Mouse (Mus musculus) thymus, postnatal 4 days (tissue): ENCODE data around the gene Car5a.
A peak's percentile ranks its signal among the peaks of the same experiment; 100 is the strongest.

Experiments used
- DNase-seq: peaks from one replicate; pipeline ENCODE4 v3.0.0; 2021

The Car5a gene

GRCm38 (mm10) chr8:121905420-121905819 is 39.3 kb downstream of the Car5a start:
- no peak for DNase-seq

DNA sequence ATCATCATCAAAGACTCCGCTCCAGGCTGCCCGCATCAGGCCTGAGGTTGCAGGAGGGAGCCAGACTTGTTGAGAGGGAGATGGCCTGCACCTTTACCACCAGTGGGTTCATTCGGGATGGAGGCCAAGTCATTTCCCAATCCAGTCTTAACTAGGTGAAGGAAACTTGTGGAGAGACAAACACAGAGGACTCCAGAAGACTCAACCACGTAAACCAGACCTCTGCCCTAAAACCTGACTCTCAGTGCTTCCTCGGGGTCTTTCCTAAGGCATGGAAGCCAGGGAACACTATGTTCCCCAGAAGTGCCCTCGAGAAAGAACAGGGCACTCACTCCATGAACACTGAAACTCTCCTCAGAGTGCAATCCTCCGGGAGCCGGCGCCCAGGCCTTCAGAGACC is 39.7 kb downstream of the Car5a start:
- no peak for DNase-seq

DNA sequence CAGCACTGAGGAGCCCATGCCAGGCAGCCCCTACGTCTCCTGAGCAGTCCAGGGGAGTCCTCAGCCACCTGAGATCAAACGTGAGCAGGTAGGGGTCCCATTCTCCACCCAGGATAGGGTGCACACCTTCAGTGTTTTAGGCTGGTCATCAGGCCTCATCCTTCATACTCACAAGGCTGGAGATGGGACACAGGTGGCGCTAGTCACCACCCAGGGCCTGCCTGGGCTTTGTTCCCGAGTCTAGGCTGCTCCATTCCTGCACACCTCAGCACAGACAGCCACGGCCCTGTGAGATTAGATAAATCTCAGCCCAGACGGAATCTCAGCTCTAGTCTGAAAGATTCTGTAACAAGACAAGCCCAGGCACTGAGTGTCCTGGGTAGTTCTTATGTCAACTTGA is 40.7 kb downstream of the Car5a start:
- DNase-seq, result no peak

DNA sequence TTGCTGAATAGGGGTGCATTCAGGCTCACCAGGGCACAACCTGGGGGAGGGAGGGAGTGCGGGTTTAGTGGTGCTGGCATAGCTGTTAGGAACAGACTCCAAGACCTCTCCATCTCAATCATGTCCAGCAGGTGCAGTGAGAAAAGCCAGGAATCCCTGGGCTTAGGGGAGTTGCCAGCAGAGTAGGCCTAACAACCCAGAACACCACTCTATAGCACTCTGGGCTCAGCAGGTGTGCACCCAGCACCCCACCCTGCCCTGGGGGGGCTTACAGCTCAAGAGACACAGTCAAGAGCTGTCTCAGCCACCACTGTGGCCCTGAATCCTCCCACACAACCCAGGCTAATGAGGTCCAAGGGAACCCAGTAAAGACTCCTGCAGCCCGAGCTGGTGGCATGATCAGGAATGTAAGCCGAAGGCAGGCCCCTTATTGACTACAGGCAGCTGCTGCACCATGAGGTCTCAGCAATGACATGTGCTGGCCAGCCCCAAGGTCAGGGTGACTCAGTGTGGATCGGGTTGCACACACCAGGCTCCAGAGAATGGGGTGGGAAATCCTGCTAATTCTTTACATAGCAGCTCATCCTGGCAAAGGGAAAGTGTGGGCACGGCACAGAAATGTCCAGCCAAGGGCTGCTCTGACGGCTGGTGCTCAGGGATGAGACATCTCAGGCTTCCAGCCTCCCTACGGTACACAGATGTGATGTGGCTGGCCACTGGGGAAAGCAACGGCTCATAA is 43.0 kb downstream of the Car5a start:
- DNase-seq, result no peak

DNA sequence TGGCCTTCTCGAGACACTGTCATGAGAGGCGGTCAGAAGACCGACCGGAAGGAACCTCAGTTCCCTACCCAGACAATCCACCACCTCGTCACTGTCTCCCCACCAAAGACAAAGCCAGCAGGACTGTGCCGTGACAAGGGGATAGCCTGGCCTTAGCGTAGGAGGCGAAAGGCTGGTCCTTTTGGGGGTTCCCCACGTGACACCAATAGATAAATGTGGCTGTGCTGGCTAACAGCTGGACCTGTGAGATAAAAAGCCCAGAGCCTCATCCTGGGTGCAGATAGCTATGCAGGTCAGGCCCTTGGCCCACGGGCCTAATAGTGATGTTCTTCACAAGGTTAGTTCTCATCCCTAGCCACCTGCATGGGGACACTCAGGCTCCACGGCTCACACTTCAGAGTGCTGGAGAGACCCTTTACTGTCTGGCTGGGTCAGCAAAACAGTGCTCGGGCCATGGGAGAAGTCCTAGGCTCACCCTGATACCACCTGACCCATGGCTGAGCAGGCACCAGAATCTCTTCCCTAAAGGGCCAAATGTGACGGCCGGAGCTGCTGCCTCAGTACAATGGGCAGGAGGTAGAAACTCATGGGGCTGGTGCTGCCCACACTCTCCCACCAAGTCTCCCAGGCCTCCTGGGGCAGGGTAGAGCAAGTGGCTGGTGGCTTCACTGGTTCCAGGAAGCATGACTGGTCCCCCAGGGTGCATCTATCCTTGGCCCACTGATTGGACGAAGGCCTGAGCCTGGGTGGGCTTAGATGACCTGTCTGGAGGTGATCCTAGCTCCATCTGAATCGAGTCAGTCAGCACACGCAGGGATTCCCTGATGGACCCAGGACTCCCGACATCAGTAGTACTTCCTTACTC is 45.3 kb downstream of the Car5a start:
- DNase-seq, result no peak

GRCm38 (mm10) chr8:121898401-121898931 is 46.2 kb downstream of the Car5a start:
- peak; percentile 60 for DNase-seq

GRCm38 (mm10) chr8:121897871-121898381 is 46.8 kb downstream of the Car5a start:
- no peak for DNase-seq

DNA sequence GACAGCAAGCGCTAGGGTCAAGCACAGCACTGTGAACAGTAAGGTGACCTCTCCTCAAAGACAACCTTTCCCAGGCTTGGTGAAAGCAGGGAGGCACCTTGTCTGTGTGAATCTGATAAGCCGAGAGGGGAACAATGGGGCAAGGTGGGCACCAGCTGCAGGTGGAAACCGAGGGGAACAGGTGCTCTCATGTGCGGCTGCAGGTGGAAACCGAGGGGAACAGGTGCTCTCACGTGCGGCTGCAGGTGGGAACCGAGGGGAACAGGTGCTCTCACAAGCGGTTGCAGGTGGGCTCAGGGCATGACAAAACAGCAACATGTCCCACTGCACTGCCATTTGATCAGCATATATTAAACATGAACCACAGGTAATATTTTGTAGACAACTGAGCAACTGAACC is 47.5 kb downstream of the Car5a start:
- DNase-seq, result no peak

- DNase-seq, result no peak
These were observed 48.1 kb downstream of the Car5a start for GRCm38 (mm10) chr8:121896476-121897145.

DNA sequence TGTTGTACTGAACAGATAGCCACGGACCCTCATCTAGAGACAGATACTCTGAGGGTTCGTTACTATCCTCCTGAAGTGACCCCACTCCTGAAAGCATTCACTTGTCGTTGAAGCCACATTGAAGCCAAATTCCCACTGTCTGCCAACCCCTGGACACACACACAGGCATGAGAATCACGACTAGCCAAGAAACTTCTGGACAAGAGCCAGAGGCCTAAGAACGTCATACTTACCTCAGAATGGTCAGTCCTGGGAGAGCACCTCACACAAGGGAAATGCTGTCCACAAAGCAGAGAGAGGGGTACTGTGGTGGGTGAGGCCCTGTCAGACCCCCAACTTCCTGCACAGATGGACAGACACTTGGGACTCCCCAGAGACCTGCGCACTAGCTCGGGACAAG is 48.8 kb downstream of the Car5a start:
- no peak for DNase-seq

DNA sequence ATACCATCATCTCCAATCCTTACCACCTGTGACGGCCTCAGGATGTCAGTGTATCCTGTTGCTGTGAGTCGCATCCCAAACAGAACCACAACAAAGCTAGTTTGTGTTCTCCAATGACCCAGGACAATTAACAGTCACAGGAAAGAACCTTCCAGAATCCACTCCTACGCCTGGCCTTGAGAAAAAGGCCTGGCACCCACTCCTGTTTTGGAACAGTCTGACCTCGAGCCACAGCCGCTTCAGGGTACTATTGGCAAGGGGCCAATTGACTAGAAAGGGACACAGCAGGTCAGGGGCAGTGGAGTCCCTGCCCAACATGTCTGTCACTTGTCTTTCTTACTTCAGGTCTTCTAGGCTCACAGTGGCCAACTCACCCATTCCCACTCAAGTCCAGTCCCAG is 51.8 kb downstream of the Car5a start:
- no peak for DNase-seq

GRCm38 (mm10) chr8:121889810-121890785 is 54.6 kb downstream of the Car5a start:
- no peak for DNase-seq

DNA sequence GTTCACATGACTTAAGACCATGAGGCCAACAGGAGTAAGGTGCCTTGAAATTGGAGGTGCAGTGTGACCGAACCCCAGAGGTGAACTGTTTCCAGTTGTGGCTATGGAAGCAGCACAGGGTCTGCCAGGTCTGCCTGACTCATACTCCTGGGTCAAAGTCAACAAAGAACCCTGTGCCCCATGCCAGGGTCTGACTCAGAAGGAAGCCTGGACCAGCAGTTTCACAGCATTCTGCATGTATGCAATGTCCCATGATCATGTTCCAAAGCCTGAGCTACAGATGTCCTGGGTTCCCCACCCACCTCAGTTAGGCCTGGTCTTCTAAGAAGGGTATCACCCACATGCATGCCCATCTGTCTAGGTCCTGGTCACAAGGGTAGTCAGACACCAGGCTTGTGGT is 55.4 kb downstream of the Car5a start:
- DNase-seq, result no peak

GRCm38 (mm10) chr8:121887547-121887946 is 57.2 kb downstream of the Car5a start:
- no peak for DNase-seq

- no peak for DNase-seq
These were observed 59.3 kb downstream of the Car5a start for GRCm38 (mm10) chr8:121885433-121885832.

DNA sequence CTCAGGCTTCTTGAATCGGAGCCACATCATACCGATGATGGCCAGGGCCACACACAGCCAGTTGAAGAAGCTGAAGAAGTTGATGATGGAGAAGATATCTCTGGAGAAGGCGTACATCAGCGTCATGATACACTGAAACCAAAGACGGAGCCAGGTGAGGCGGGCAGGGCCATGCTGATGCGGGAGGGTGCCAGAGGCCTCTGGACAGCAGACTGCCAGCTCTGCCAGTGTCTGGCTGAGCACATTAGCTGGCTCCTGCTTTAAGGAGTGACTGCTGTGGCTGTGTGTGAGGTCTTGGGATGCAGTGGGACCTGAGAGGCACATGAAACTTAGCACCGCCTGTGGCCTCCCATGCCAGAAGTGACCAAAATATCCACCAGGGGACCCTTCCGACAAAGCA is 59.7 kb downstream of the Car5a start:
- no peak for DNase-seq

DNA sequence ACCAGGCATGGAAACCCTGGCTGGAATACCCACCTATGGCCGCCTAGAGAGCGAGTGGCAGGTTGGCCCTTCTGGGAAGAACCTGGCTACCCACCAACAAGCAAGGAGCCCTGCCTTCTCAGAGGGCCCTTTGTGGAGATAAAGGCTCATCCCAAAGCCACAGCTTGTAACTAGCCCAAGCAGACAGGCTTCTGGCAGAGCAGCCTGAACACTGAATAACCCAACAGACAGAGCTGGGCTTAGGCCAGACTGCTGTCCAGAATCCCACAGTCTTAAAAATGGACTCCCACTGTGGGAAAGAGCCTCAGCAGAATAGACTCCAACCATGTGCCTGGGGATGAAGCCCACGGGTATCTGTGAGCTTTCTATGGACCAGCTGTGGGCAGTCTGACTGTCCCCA is 60.5 kb downstream of the Car5a start:
- no peak for DNase-seq

DNA sequence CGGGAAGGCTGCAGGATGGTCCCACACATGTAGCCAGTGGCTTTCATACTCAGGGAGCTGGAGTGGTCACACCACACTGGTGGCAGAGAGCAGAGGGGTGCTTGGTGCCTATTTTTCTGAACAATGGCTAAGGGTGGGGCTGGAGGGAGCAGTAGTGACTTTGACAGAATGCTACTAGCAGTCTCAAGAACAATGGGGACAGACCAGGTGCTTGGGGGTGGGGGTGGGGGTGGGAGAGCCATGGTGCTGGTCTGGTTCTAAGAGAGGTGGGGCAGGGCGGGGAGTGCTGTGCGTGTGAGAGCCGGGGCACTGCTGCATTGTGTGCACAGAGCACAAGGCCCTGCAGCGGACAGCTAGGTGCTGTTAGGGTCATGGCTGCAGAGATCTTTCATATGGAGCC is 62.8 kb downstream of the Car5a start:
- DNase-seq, result no peak

DNA sequence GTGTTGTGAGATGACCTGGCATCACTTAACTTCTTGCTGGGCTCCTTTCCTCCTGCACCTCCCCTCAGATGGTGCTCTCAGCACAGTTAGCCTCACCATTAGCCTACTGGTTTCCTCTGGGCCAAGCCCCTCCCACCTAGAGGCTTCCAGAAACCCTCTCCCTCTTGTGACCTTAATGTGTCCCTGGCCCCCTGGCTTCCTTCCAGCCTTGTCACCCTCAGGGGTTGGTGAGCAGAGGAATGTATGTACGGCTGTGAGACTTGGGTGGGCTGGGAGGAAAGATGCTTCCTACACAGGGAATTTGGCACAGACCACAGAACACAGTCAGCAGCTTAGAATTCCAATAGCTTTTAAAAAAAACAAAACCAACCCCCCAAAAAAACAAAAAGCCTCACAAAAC is 63.9 kb downstream of the Car5a start:
- DNase-seq, result no peak

- DNase-seq, result no peak
These were observed 65.0 kb downstream of the Car5a start for GRCm38 (mm10) chr8:121879712-121880111.

DNA sequence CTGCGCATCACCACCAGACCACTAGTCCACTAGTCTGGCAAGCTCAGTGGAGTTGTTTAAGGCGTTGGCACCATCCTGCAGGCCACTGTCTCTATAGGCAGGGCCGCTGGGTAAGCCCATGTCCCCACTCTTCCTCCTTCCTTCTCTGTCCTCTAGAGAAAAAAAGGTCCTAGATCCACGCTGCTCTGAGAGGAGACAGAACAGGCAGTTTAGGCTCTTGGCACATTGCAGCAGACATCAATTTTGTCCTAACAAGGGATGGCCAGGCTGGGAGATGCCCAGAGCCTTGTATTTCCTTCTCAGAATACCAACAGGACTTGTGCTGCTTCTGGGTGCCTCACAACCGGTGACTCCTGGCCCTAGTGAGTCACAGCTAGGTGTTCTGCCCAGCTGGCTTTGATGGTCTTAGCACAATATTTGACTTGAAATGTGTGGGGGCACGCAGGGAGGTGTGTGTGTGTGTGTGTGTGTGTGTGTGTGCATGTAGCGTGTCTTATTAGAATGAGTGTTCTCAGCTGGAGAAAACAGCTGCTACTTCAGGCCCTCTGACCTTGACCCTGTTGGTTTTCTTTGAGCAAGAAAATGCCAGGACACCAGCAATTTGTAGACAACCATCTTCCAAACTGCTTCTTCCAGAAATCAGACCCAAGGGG is 66.8 kb downstream of the Car5a start:
- no peak for DNase-seq

DNA sequence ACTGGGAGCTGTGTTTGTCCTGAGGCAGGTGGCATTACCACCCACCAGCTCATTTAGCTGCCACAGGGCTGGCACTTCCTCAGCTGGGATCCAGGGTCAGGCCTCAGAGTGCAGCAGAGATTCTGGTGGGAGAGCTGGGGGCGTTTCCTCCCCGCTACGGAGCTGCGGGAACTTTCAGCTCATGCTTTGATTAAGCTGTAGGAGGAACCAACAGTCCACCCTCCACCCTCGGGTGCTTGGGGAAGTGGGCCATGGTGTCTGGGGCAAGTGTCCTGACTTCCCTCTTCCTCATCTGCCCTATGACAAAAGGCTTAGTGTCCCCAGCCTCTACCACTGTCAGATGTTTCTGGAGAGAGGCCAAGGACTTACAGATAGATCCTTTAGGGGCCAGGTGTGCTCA is 67.5 kb downstream of the Car5a start:
- DNase-seq, result no peak
